Mouse (Mus musculus) heart, embryonic 12.5 days (tissue): ENCODE measurements at regions not wholly inside any gene's neighbourhood (a gene's known extent, or its start where the extent isn't known, plus 50 kb on each side); places are given as distances from the start of the nearest gene placed in this dataset.
A peak's percentile ranks its signal among the peaks of the same experiment; 100 is the strongest.

Experiments
- ATAC-seq: fragments of 200-750 bp; cut with Nextera tagmentation; 2 replicates; pipeline ENCODE4 v1.8.0; 2017; ENCODE audit warnings: moderate TSS enrichment, moderate library complexity; ENCODE audit not compliant: insufficient number of reproducible peaks, low FRiP score
- H3K27ac ChIP-seq: fragments of 300-500 bp; sonication (generic); 2 replicates; pipeline ENCODE4 v1.5.1; 2016; ENCODE audit warnings: mild to moderate bottlenecking, moderate library complexity; ENCODE audit not compliant: poor library complexity, severe bottlenecking
- H3K27me3 ChIP-seq: fragments of 300-500 bp; sonication (generic); replicated peaks from 2 replicates; pipeline ENCODE4 v1.6.1; 2016; ENCODE audit warnings: mild to moderate bottlenecking, moderate library complexity
- H3K36me3 ChIP-seq: fragments of 300-500 bp; sonication (generic); 2 replicates; pipeline ENCODE4 v1.6.1; 2016; ENCODE audit warnings: mild to moderate bottlenecking, moderate library complexity
- H3K4me1 ChIP-seq: fragments of 300-500 bp; sonication (generic); replicated peaks from 2 replicates; pipeline ENCODE4 v1.6.1; 2016; ENCODE audit warnings: mild to moderate bottlenecking
- H3K4me2 ChIP-seq: fragments of 300-500 bp; sonication (generic); 2 replicates; pipeline ENCODE4 v1.6.1; 2016; ENCODE audit warnings: mild to moderate bottlenecking, moderate library complexity
- H3K4me3 ChIP-seq: fragments of 300-500 bp; sonication (generic); 2 replicates; pipeline ENCODE4 v1.5.1; 2016; ENCODE audit warnings: mild to moderate bottlenecking
- H3K9ac ChIP-seq: fragments of 300-500 bp; sonication (generic); 2 replicates; pipeline ENCODE4 v1.6.1; 2016; ENCODE audit warnings: mild to moderate bottlenecking, moderate library complexity
- H3K9me3 ChIP-seq: fragments of 300-500 bp; sonication (generic); replicated peaks from 2 replicates; pipeline ENCODE4 v1.6.1; 2016; ENCODE audit warnings: mild to moderate bottlenecking, moderate library complexity
- WGBS: fragments of 180-500 bp; shearing (Covaris S2); methylation state at CpG from one replicate; pipeline ENCODE4 v1.1.7; 2016; 5-methylcytosine and 5-hydroxymethylcytosine counted together

GRCm38 (mm10) chr10:20776640-20777413 lies 51.9 kb upstream of the Pde7b start:
- ATAC-seq: no peak
- Histone ChIP-seq H3K36me3 (no peaks in the 10 kb centered on the region), H3K9me3 (no peaks in the 10 kb centered on the region), H3K27ac (no peak overlapping the region), H3K9ac (no peak overlapping the region), H3K27me3 (no peaks in the 10 kb centered on the region), H3K4me3 (no peak overlapping the region), H3K4me1 (peaks cover 11% of the 10 kb centered on the region; the same call in 1 of the 2 replicates), H3K4me2 (peak overlapping the region; percentile 19; the same call in 1 of the 2 replicates)
- WGBS: 52% methylated on average over 11 of the region's 11 CpGs

GRCm38 (mm10) chr10:20775731-20776429 lies 51.0 kb upstream of the Pde7b start:
- WGBS: 91% methylated on average over 3 of the region's 3 CpGs
- Histone ChIP-seq H3K27me3 (no peaks in the 10 kb centered on the region), H3K36me3 (no peaks in the 10 kb centered on the region), H3K4me3 (no peak overlapping the region), H3K9me3 (no peaks in the 10 kb centered on the region), H3K9ac (no peak overlapping the region), H3K4me2 (no peak overlapping the region), H3K27ac (no peak overlapping the region), H3K4me1 (peaks cover 11% of the 10 kb centered on the region; the same call in 1 of the 2 replicates)
- ATAC-seq: no peak
